Mouse (Mus musculus) ES-Bruce4 (cell line): Measurements from ENCODE around the gene Msl1. TPM values are rescaled to one million over a fixed set of nuclear protein-coding genes. Genes with fewer than 3 reads are reported as not detected.
A peak's percentile ranks its signal among the peaks of the same experiment; 100 is the strongest.

Source experiments
- H3K27ac ChIP-seq: 2 replicates; pipeline ENCODE4 v1.5.1; 2012; ENCODE audit warnings: low read length, inconsistent platforms; ENCODE audit not compliant: insufficient read depth
- H3K27me3 ChIP-seq: 2 replicates; pipeline ENCODE4 v1.6.1; 2012; ENCODE audit warnings: mild to moderate bottlenecking, low read length, inconsistent platforms; ENCODE audit not compliant: control insufficient read depth, poor library complexity, insufficient read depth, severe bottlenecking
- H3K36me3 ChIP-seq: 2 replicates; pipeline ENCODE4 v1.6.1; 2012; ENCODE audit warnings: inconsistent platforms, mild to moderate bottlenecking, low read length, moderate library complexity; ENCODE audit not compliant: control insufficient read depth, poor library complexity, insufficient read depth, severe bottlenecking
- H3K4me1 ChIP-seq: one replicate; pipeline ENCODE4 v1.8.1; 2011; ENCODE audit warnings: low read length; ENCODE audit not compliant: control insufficient read depth, insufficient read depth
- H3K4me3 ChIP-seq: 2 replicates; pipeline ENCODE4 v1.5.1; 2011; ENCODE audit warnings: low read depth, mild to moderate bottlenecking, low read length
- H3K9ac ChIP-seq: 2 replicates; pipeline ENCODE4 v1.6.1; 2012; ENCODE audit warnings: low read depth, mild to moderate bottlenecking, inconsistent platforms; ENCODE audit not compliant: poor library complexity, severe bottlenecking
- H3K9me3 ChIP-seq: replicated peaks from 2 replicates; pipeline ENCODE4 v1.6.1; 2012; ENCODE audit warnings: mild to moderate bottlenecking, low read length, inconsistent platforms; ENCODE audit not compliant: control insufficient read depth, poor library complexity, insufficient read depth, severe bottlenecking
- CTCF ChIP-seq: IDR thresholded peaks from one replicate; pipeline ENCODE4 v1.8.1; 2011; ENCODE audit warnings: low read depth, low read length
- EP300 ChIP-seq: IDR thresholded peaks from 2 replicates; pipeline ENCODE4 v1.6.1; 2011; ENCODE audit warnings: low read depth, low read length; ENCODE audit not compliant: insufficient read depth
- POLR2A ChIP-seq: IDR thresholded peaks from one replicate; pipeline ENCODE4 v1.8.1; 2011; ENCODE audit warnings: low read length; ENCODE audit not compliant: insufficient read depth
- polyA plus RNA-seq: library from polyadenylated mRNA; stranded (reverse); fragments of >200 nt; gene quantifications from 2 replicates; pipeline ENCODE4 v1.2.4, GENCODE M21; 2011; ENCODE audit warnings: low read depth; ENCODE audit not compliant: missing spikeins, insufficient read depth, insufficient read length

The Msl1 gene
- polyA plus RNA-seq, 1 experiment, result 68.7 TPM

- Histone ChIP-seq H3K9ac (no peak overlapping the region), H3K4me3 (no peak overlapping the region), H3K9me3 (no peaks in the 10 kb centered on the region), H3K27ac (no peak overlapping the region), H3K4me1 (peaks cover 7% of the 10 kb centered on the region), H3K27me3 (no peaks in the 10 kb centered on the region), H3K36me3 (no peaks in the 10 kb centered on the region)
- TF ChIP-seq POLR2A (no peak), EP300 (no peak), CTCF (no peak)
These were observed 13.3 kb upstream of the Msl1 start for GRCm38 (mm10) chr11:98781851-98782512.

DNA sequence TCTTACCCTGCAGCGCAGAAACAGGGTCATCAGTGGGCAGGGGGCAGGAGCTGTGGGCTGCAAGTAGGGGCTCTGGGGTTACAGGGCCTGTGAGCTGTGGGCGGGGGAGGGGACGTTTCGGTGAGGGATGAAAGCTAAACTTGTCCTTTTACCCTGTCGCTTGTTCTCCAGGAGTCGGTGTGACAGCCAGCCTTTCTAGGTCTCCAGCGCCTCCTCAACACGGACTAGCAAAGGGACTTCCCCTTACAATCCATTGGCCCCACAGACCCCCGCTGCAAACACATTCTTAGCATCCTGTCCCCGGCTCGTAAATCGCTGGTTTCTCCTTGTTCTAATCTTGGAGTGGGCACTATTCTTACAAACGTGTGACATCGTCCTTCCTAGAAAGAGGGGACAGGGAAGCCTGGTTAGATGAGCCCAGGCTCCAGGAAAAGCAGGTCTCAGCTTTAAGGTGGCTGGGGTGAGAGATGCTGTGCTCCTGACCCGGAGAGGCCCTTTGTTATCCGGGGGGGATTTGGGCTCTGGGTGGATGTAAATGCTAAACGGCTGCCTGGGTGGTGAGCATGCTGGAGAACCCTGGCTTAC, 12.6 kb upstream of the Msl1 start:
- Histone ChIP-seq H3K9me3 (no peaks in the 10 kb centered on the region), H3K4me3 (peak overlapping the region; percentile 7), H3K27me3 (no peaks in the 10 kb centered on the region), H3K27ac (peak overlapping the region; percentile 15; the same call in 1 of the 2 replicates), H3K36me3 (no peaks in the 10 kb centered on the region), H3K4me1 (peaks cover 8% of the 10 kb centered on the region), H3K9ac (peak overlapping the region; percentile 5)
- TF ChIP-seq EP300, result no peak
- TF ChIP-seq CTCF, result no peak
- TF ChIP-seq POLR2A, result no peak

DNA sequence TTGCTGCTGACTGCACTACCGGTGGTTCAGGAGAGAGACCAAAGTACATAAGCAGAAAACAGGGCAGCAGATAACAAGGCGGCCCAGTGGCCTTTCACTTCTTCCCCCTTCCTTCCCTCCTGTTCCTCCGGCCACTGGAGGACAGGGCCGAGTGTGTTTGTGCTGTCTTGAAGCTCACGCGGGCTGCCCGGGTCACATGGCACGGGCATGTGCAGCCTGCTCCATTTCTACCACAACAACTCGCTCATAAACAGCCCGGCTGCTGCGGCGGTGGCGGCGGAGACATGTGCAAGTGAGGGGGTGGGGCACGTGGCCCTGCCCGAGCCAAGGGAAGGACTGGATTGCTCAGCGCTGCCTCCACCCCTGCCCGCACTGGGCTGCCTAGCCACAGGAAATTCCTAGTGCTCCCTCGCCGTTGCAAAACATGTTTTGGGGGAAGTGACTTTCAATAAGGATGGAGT, 12.1 kb upstream of the Msl1 start:
- Histone ChIP-seq H3K36me3 (no peaks in the 10 kb centered on the region), H3K27ac (peak overlapping the region; percentile 15; the same call in 1 of the 2 replicates), H3K9me3 (no peaks in the 10 kb centered on the region), H3K9ac (peak overlapping the region; percentile 5), H3K4me3 (peak overlapping the region; percentile 7), H3K27me3 (no peaks in the 10 kb centered on the region), H3K4me1 (peaks cover 8% of the 10 kb centered on the region)
- no peak for TF ChIP-seq EP300
- no peak for TF ChIP-seq POLR2A
- no peak for TF ChIP-seq CTCF

DNA sequence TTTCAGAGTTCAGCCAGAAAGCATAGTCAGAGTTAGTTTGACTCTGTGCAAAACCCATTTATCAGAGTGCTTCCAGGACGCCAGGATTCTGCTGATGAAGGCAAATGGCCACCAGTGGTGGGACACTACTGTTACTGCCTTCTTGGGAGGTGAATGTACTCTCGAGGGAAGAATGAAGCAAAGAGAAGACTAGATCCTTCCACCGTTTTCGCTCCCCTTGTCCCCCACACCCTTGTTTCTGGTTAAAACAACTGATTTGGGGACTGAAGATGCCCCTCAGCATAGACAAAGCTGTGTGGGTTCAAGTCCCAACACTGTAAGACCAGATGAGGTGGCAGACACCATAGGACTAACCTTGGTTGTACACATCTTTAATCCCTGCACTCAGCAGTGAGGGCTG, 11.2 kb upstream of the Msl1 start:
- Histone ChIP-seq H3K27me3 (no peaks in the 10 kb centered on the region), H3K4me1 (peaks cover 8% of the 10 kb centered on the region), H3K9ac (0 out of 2 replicates have a peak overlapping the region, but pooled peaks have one; percentile 5), H3K36me3 (no peaks in the 10 kb centered on the region), H3K4me3 (no peak overlapping the region), H3K27ac (no peak overlapping the region), H3K9me3 (no peaks in the 10 kb centered on the region)
- TF ChIP-seq POLR2A, result no peak
- TF ChIP-seq CTCF, result no peak
- no peak for TF ChIP-seq EP300

DNA sequence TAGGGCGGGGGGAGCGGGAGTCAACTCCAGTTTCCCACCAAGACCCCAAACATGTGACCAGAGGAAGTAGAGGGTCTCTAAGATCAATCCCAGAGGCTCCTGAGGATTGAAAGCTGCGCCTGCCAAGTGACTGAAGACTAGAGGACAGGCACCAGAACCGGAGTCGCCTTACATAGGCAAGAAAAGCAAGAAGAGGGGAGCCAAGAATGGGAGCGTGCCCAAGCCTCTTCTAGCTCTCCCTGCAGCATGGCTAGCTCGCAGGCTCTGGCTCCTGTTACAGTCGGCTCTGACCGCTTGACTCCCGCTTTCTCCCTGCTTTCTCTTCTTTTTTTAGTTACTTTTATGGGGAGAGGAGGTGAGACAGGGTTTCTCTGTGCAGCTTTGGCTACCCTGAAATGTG, 10.1 kb upstream of the Msl1 start:
- no peaks in the 10 kb centered on the region for H3K9me3 ChIP-seq
- peaks cover 8% of the 10 kb centered on the region for H3K4me1 ChIP-seq
- no peak overlapping the region for H3K4me3 ChIP-seq
- no peaks in the 10 kb centered on the region for H3K27me3 ChIP-seq
- no peaks in the 10 kb centered on the region for H3K36me3 ChIP-seq
- no peak overlapping the region for H3K9ac ChIP-seq
- TF ChIP-seq CTCF, result no peak
- no peak for TF ChIP-seq POLR2A
- TF ChIP-seq EP300, result no peak
- H3K27ac ChIP-seq, result no peak overlapping the region

DNA sequence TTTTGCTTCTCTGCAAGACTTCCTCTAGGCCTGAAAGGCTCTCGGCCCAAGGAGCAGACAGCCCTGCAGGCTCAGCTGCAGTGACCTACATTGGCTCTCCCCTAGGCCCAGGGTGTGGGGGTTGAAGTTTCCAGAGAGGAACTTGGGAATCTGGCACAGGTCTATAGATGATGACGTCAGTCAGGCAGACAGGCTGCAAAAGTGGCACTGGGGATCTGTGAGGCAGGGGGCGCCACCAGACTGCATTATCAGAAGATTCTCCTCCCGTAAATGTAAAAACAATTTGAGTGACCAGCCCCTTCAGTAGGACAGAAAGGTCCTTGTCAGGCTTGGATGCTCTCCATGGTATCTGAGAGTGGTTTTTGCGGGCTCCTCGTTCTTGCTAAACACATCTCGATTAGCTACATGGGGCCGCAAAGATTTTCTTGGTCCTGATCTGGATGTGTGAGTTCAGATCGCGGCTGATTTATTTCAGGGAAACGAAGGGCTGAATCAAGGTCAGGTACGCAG, 9.5 kb upstream of the Msl1 start:
- Histone ChIP-seq H3K27ac (0 out of 2 replicates have a peak overlapping the region, but pooled peaks have one; percentile 22), H3K36me3 (no peaks in the 10 kb centered on the region), H3K4me3 (no peak overlapping the region), H3K9me3 (no peaks in the 10 kb centered on the region), H3K9ac (0 out of 2 replicates have a peak overlapping the region, but pooled peaks have one; percentile 32), H3K27me3 (no peaks in the 10 kb centered on the region), H3K4me1 (peaks cover 8% of the 10 kb centered on the region)
- TF ChIP-seq CTCF, result peak; percentile 42
- TF ChIP-seq EP300, result no peak
- TF ChIP-seq POLR2A, result no peak
